Mouse (Mus musculus) stomach, postnatal 0 days (tissue): ENCODE measurements around the gene Fkbp1b. TPM values are rescaled to one million over a fixed set of nuclear protein-coding genes. Genes with fewer than 3 reads are reported as not detected.

ENCODE experiments used
- ATAC-seq: fragments of 200-750 bp; cut with Nextera tagmentation; 2 replicates; pipeline ENCODE4 v1.8.0; 2017; ENCODE audit not compliant: low FRiP score, low TSS enrichment
- DNase-seq: peaks from one replicate; pipeline ENCODE4 v3.0.0-alpha.2; 2016; ENCODE audit warnings: low spot score
- H3K27ac ChIP-seq: fragments of 300-500 bp; sonication (generic); replicated peaks from 2 replicates; pipeline ENCODE4 v1.5.1; 2014; ENCODE audit warnings: mild to moderate bottlenecking, control low read depth
- H3K27me3 ChIP-seq: fragments of 300-500 bp; sonication (generic); 2 replicates; pipeline ENCODE4 v1.6.1; 2014; ENCODE audit warnings: low read length; ENCODE audit not compliant: control insufficient read depth, insufficient read depth
- H3K36me3 ChIP-seq: fragments of 300-500 bp; sonication (generic); 2 replicates; pipeline ENCODE4 v1.6.1; 2014; ENCODE audit warnings: low read length, mixed read lengths; ENCODE audit not compliant: control insufficient read depth, insufficient read depth
- H3K4me1 ChIP-seq: fragments of 300-500 bp; sonication (generic); replicated peaks from 2 replicates; pipeline ENCODE4 v1.6.1; 2014; ENCODE audit warnings: antibody characterized with exemption; ENCODE audit not compliant: control insufficient read depth, insufficient read depth
- H3K4me2 ChIP-seq: fragments of 300-500 bp; sonication (generic); replicated peaks from 2 replicates; pipeline ENCODE4 v1.6.1; 2014; ENCODE audit warnings: low read depth, mild to moderate bottlenecking, control low read depth, moderate library complexity
- H3K4me3 ChIP-seq: fragments of 300-500 bp; sonication (generic); 2 replicates; pipeline ENCODE4 v1.5.1; 2014; ENCODE audit warnings: low read depth, low read length, control low read depth
- H3K9ac ChIP-seq: fragments of 300-500 bp; sonication (generic); 2 replicates; pipeline ENCODE4 v1.6.1; 2014; ENCODE audit warnings: mild to moderate bottlenecking, low read length, control low read depth, mixed read lengths
- H3K9me3 ChIP-seq: fragments of 300-500 bp; sonication (generic); 2 replicates; pipeline ENCODE4 v1.6.1; 2016; ENCODE audit warnings: low read length; ENCODE audit not compliant: control insufficient read depth
- CTCF ChIP-seq: IDR thresholded peaks from 2 replicates; pipeline ENCODE4 v1.5.1; 2016; ENCODE audit warnings: antibody characterized with exemption, low read depth, mild to moderate bottlenecking, moderate library complexity
- EP300 ChIP-seq: optimal IDR thresholded peaks from 2 replicates; pipeline ENCODE3; 2016; ENCODE audit warnings: antibody characterized with exemption
- WGBS: fragments of 180-500 bp; shearing (Covaris S2); extraction: QIAGEN DNeasy Blood & Tissue Kit; methylation state at CpG from one replicate; pipeline ENCODE4 v1.1.7; 2014; 5-methylcytosine and 5-hydroxymethylcytosine counted together
- polyA plus RNA-seq: library from polyadenylated mRNA; unstranded; fragments of >200 nt; fragmentation: Nextera tagmentation; extraction: Ambion mirVana; gene quantifications from 2 replicates; pipeline ENCODE4 v1.2.1, GENCODE M21; 2015

Gene Fkbp1b
- polyA plus RNA-seq, 1 experiment from 2014 or later: 8.3 TPM

DNA sequence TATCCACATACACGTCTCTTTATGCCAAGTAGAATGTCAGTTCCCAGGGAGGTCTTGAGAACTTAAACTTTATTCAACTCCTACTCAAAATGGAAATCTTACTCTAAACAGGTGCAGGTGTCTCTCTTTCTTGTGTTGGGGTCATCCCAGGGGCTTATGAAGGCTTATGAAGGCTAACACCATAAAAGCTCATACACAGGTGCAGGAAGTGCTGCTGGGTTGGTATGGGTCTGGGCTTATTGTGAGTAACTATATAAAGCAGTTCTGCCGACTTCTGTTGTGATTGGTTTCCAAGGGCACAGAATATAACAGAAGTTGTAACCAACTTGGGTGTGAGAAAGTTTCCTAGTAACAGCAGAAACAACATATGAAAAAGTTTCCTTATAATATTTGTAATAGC is 56.9 kb downstream of the Fkbp1b start:
- Histone ChIP-seq H3K4me1 (no peaks in the 10 kb centered on the region), H3K27me3 (no peaks in the 10 kb centered on the region), H3K9me3 (no peaks in the 10 kb centered on the region), H3K4me3 (no peak overlapping the region), H3K9ac (no peak overlapping the region), H3K36me3 (no peaks in the 10 kb centered on the region), H3K27ac (no peak overlapping the region), H3K4me2 (no peak overlapping the region)
- 65% methylated on average over 2 of the region's 2 CpGs for WGBS
- TF ChIP-seq EP300 (no peak), CTCF (no peak)
- DNase-seq (no peak), ATAC-seq (no peak)

GRCm38 (mm10) chr12:4783598-4783997 is 57.8 kb downstream of the Fkbp1b start:
- no peak overlapping the region for H3K4me2 ChIP-seq
- H3K4me1 ChIP-seq: no peaks in the 10 kb centered on the region
- H3K36me3 ChIP-seq: no peaks in the 10 kb centered on the region
- H3K9me3 ChIP-seq: no peaks in the 10 kb centered on the region
- H3K9ac ChIP-seq: no peak overlapping the region
- no peak for DNase-seq
- H3K27ac ChIP-seq: no peak overlapping the region
- TF ChIP-seq EP300 (no peak), CTCF (no peak)
- WGBS: 62% methylated on average over 5 of the region's 5 CpGs
- no peak overlapping the region for H3K4me3 ChIP-seq
- H3K27me3 ChIP-seq: no peaks in the 10 kb centered on the region
- no peak for ATAC-seq

Other genes starting within 250 kb of the Fkbp1b start
- gene Itsn2, start 249.0 kb downstream of the Fkbp1b start, polyA plus RNA-seq: 23.3 and 26.9 TPM in 2 replicates
- gene Gm3625, start 248.7 kb downstream of the Fkbp1b start, polyA plus RNA-seq: not detected in 2 replicates
- gene Fam228a, start 103.2 kb downstream of the Fkbp1b start, polyA plus RNA-seq: 0.05 and 0.19 TPM in 2 replicates
- 0.96 and 1.4 TPM in 2 replicates for gene Pfn4, start 72.6 kb downstream of the Fkbp1b start, polyA plus RNA-seq
- 0.68 and 1.0 TPM in 2 replicates for gene Fam228b, start 72.3 kb downstream of the Fkbp1b start, polyA plus RNA-seq
- 288 and 301 TPM in 2 replicates for gene Sf3b6, start 24.0 kb downstream of the Fkbp1b start, polyA plus RNA-seq
- 7.4 and 8.2 TPM in 2 replicates for gene Wdcp, start 1.7 kb upstream of the Fkbp1b start, polyA plus RNA-seq
- 0.30 and 0.38 TPM in 2 replicates for gene Mfsd2b, start 32.8 kb upstream of the Fkbp1b start, polyA plus RNA-seq
- gene Ubxn2a, start 66.1 kb upstream of the Fkbp1b start, polyA plus RNA-seq: 35.2 and 37.6 TPM in 2 replicates
- gene Atad2b, start 75.8 kb upstream of the Fkbp1b start, polyA plus RNA-seq: 4.1 and 4.6 TPM in 2 replicates